Mouse (Mus musculus) right cerebral cortex, postnatal 10 days (tissue): ENCODE measurements at regions not wholly inside any gene's neighbourhood (a gene's known extent, or its start where the extent isn't known, plus 50 kb on each side); places are given as distances from the start of the nearest gene placed in this dataset.

Experiments
- DNase-seq, 2 experiments: peaks; one replicate each; pipeline ENCODE4 v3.0.0; 2021; ENCODE audit warnings: low spot score in 2 of 2

- no peak for DNase-seq
These were observed 71.2 kb upstream of the Ccdc85a start for GRCm38 (mm10) chr11:28655169-28655846.

GRCm38 (mm10) chr11:28649446-28649845, 65.3 kb upstream of the Ccdc85a start:
- DNase-seq: no peak

- DNase-seq: no peak
These were observed 64.8 kb upstream of the Ccdc85a start for GRCm38 (mm10) chr11:28648916-28649315.

- no peak for DNase-seq
These were observed 55.0 kb upstream of the Ccdc85a start for GRCm38 (mm10) chr11:28639081-28639480.

- DNase-seq: no peak
These were observed 52.6 kb upstream of the Ccdc85a start for GRCm38 (mm10) chr11:28636752-28637151.
